Mouse (Mus musculus) thymus, adult 2 months (tissue): ENCODE data around the gene Stx6.

Source experiments
- CTCF ChIP-seq: fragments of 200-500 bp; IDR thresholded peaks from 2 replicates; pipeline ENCODE4 v1.5.1; 2012; ENCODE audit warnings: mild to moderate bottlenecking, control low read depth, low read length, moderate library complexity, borderline replicate concordance; ENCODE audit not compliant: control insufficient read depth, poor library complexity, insufficient read depth; ENCODE audit errors: extremely low read depth
- POLR2A ChIP-seq: fragments of 200-500 bp; IDR thresholded peaks from 2 replicates; pipeline ENCODE4 v1.6.1; 2012; ENCODE audit warnings: mild to moderate bottlenecking, low read length, control low read depth, moderate library complexity; ENCODE audit not compliant: control insufficient read depth, poor library complexity, insufficient read depth; ENCODE audit errors: extremely low read depth

DNA sequence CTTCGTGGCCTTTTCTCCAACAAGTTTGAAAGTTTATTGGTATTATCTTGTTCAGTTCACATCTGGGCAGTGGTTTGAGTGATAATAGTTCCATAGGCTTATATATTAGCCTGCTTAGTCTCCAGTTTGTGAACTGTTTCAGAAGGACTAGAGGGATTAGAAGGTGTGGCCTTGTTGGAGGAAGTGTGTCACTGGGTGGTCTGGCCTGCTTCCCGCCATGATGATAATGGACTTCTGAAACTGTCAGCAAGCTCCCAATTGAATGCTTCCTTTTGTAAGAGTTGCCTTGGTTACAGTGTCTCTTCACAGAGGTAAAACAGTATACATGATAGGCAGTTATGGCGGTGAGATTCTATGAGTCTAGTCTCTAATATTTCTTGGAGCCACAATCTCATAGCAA, 9.1 kb upstream of the Stx6 start:
- no peak for TF ChIP-seq POLR2A
- no peak for TF ChIP-seq CTCF
